Mouse (Mus musculus) thymus, adult 2 months (tissue): ENCODE data around the gene Pdhx.

Source experiments
- CTCF ChIP-seq: fragments of 200-500 bp; IDR thresholded peaks from 2 replicates; pipeline ENCODE4 v1.5.1; 2012; ENCODE audit warnings: mild to moderate bottlenecking, control low read depth, low read length, moderate library complexity, borderline replicate concordance; ENCODE audit not compliant: control insufficient read depth, poor library complexity, insufficient read depth; ENCODE audit errors: extremely low read depth
- POLR2A ChIP-seq: fragments of 200-500 bp; IDR thresholded peaks from 2 replicates; pipeline ENCODE4 v1.6.1; 2012; ENCODE audit warnings: mild to moderate bottlenecking, low read length, control low read depth, moderate library complexity; ENCODE audit not compliant: control insufficient read depth, poor library complexity, insufficient read depth; ENCODE audit errors: extremely low read depth

DNA sequence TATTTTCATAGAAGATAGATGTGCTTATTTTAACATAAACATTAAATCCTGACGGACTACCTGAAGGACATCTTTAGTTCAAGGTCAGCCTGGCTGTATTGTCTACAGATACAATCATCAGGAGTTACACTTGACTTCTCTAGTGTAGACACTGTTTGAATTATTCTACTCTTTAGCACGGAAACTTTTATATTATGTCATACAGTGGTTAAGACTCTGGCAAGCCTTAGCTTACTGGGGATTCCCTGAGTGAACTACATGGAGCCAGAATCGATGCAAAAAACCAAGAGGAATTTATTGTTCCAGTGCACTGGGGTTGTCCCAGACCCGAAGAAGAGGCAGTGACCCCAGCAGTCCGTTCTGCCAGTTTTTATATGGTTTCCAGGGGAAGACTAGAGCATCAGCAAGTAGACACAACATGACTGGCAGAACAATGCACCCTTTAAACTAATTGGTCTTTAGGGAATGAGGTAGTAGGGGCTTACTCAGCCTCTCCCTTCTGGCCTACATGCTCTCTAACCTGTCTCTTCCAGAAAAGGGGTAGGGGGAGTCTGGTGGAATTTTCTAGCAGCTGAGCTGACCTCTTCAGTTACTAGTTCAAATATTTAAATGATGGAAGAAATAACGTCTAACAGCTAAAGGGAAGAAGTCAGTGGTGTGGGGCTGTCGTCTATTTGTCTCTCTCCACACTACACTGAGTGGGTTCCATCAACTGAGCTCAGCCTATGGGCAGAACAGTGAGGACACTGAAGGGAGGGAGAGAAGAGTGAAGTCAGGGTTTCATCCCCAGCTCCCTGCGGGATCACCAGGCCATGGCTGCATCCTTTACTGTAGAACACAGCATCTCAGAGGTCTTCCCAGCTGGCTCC, 6.4 kb downstream of the Pdhx start:
- TF ChIP-seq CTCF, result no peak
- no peak for TF ChIP-seq POLR2A
